Mouse (Mus musculus): ENCODE measurements around the gene Gins3. TPM values are rescaled to one million over a fixed set of nuclear protein-coding genes. Genes with fewer than 3 reads are reported as not detected.

The Gins3 gene
- polyA plus RNA-seq, 2 experiments from 2014 or later: 7.6 to 9.6 TPM

Other genes with a start within 250 kb of the Gins3 start
- gene Cfap20, start 198.6 kb upstream of the Gins3 start, polyA plus RNA-seq (2017; shearing (Covaris generic)): 10 to 100 TPM; 57.9 to 91.6 TPM
- gene Csnk2a2, start 143.4 kb upstream of the Gins3 start, polyA plus RNA-seq (2017; shearing (Covaris generic)): 10 to 100 TPM; 15.0 to 17.7 TPM
- not detected for gene Ccdc113, start 99.4 kb upstream of the Gins3 start, polyA plus RNA-seq (2017; shearing (Covaris generic))
- gene Prss54, start 57.1 kb upstream of the Gins3 start, polyA plus RNA-seq (2017; shearing (Covaris generic)): not detected
- gene Ndrg4, start 43.5 kb downstream of the Gins3 start, polyA plus RNA-seq (2017; shearing (Covaris generic)): 1 to 10 TPM in 1 of 2 experiments, under 1 TPM in 1; 0.83 to 1.6 TPM
- gene Setd6, start 82.4 kb downstream of the Gins3 start, polyA plus RNA-seq (2017; shearing (Covaris generic)): 1 to 10 TPM; 5.3 to 7.0 TPM
- gene Cnot1, start 174.0 kb downstream of the Gins3 start, polyA plus RNA-seq (2017; shearing (Covaris generic)): 10 to 100 TPM; 86.9 to 92.0 TPM
- gene Sap18b, start 191.9 kb downstream of the Gins3 start, polyA plus RNA-seq (2017; shearing (Covaris generic)): 100 to 1,000 TPM; 255 to 282 TPM
- gene Slc38a7, start 220.1 kb downstream of the Gins3 start, polyA plus RNA-seq (2017; shearing (Covaris generic)): 10 to 100 TPM in 1 of 2 experiments, 1 to 10 TPM in 1; 5.6 to 10.6 TPM